Mouse (Mus musculus): ENCODE data around the gene Anapc2.

Anapc2 gene

GRCm38 (mm10) chr2:25271827-25272511 lies at the start of gene Anapc2, which contains the start of gene Ssna1:
Gene Anapc2 (plus strand): TSS chr2:25272478.
Gene Ssna1 (minus strand): TSS chr2:25272438.
- peak; percentile 90 to 93 for DNase-seq

- peak; percentile 74 to 79 for DNase-seq
These were observed 48.4 kb upstream of the Anapc2 start for GRCm38 (mm10) chr2:25223681-25224491.

- DNase-seq: no peak
These were observed 47.8 kb upstream of the Anapc2 start, which contains the start of gene Tubb4b for GRCm38 (mm10) chr2:25224492-25224765. Gene Tubb4b (minus strand): TSS chr2:25224702.

- peak; percentile 99 to 100 for DNase-seq
These were observed 47.2 kb upstream of the Anapc2 start for GRCm38 (mm10) chr2:25224766-25225752.

GRCm38 (mm10) chr2:25225811-25226379 lies 46.4 kb upstream of the Anapc2 start:
- DNase-seq: no peak

- no peak for DNase-seq
These were observed 45.4 kb upstream of the Anapc2 start for GRCm38 (mm10) chr2:25226864-25227263.

- no peak for DNase-seq
These were observed 44.9 kb upstream of the Anapc2 start for GRCm38 (mm10) chr2:25227406-25227805.

GRCm38 (mm10) chr2:25228431-25228889 lies 43.8 kb upstream of the Anapc2 start:
- DNase-seq: peak; percentile 70 to 76

- DNase-seq: no peak
These were observed 43.2 kb upstream of the Anapc2 start for GRCm38 (mm10) chr2:25228995-25229530.

GRCm38 (mm10) chr2:25229582-25229981 lies 42.7 kb upstream of the Anapc2 start:
- DNase-seq: no peak

- DNase-seq: no peak
These were observed 41.7 kb upstream of the Anapc2 start for GRCm38 (mm10) chr2:25230581-25230980.

GRCm38 (mm10) chr2:25231038-25231437 lies 41.2 kb upstream of the Anapc2 start:
- DNase-seq: no peak

GRCm38 (mm10) chr2:25233421-25233820 lies 38.9 kb upstream of the Anapc2 start:
- no peak for DNase-seq

- no peak for DNase-seq
These were observed 38.2 kb upstream of the Anapc2 start, which contains the start of gene Slc34a3 for GRCm38 (mm10) chr2:25234050-25234449. Gene Slc34a3 (minus strand): TSS chr2:25234364.

GRCm38 (mm10) chr2:25234551-25235220 lies 37.6 kb upstream of the Anapc2 start:
- DNase-seq: no peak

GRCm38 (mm10) chr2:25236614-25237013 lies 35.7 kb upstream of the Anapc2 start, which contains the start of gene Rnf224:
Gene Rnf224 (minus strand): TSS chr2:25236787.
- no peak for DNase-seq

GRCm38 (mm10) chr2:25237522-25237921 lies 34.8 kb upstream of the Anapc2 start:
- DNase-seq: no peak

- no peak for DNase-seq
These were observed 34.2 kb upstream of the Anapc2 start for GRCm38 (mm10) chr2:25238106-25238505.

- DNase-seq: no peak
These were observed 32.5 kb upstream of the Anapc2 start for GRCm38 (mm10) chr2:25239766-25240165.

GRCm38 (mm10) chr2:25240310-25240709 lies 32.0 kb upstream of the Anapc2 start:
- no peak for DNase-seq

GRCm38 (mm10) chr2:25240723-25241437 lies 31.4 kb upstream of the Anapc2 start:
- DNase-seq: peak in 1 of 2 experiments; percentile 27
